Mouse (Mus musculus) ovary, postnatal 10 days (tissue): ENCODE data around the gene Pias4.

ENCODE experiments used
- DNase-seq: peaks from one replicate; pipeline ENCODE4 v3.0.0; 2022; ENCODE audit warnings: low spot score

Gene Pias4

DNA sequence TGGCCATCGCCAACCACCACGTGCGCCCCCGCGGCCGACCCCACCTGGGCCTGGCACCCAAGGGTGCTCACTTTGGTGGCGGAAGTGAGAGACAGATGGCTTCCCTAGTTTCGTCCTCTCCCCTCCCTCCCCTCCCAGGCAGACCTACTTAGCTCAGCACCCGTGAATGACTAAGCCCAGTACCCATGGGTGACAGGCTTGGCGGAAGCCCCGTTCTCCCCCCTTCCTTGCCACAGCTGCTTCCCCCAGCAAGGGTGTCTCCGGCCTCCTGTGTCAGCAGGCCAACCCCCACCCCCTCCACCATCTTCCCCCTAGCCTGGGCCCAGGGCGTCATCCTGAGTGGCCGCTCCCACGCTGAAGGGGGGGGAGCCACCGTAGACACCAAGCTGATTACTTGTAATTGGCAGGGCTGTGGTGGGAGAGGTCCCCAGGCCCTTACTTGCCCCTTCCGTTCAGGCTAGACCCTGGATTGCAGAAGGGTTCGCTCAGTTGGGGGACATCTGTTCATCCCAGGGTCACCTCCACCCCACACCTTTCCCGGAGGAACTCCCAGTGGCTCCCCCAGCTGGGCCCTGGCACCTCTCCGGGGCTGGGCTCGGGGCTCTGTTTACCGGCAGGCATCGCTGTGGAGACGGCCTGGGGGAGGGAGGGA lies 29.5 kb downstream of the Pias4 start:
- no peak for DNase-seq

GRCm38 (mm10) chr10:81137252-81138130 lies 30.2 kb downstream of the Pias4 start:
- peak; percentile 99 for DNase-seq

GRCm38 (mm10) chr10:81136706-81137231 lies 31.0 kb downstream of the Pias4 start:
- DNase-seq = peak; percentile 73

DNA sequence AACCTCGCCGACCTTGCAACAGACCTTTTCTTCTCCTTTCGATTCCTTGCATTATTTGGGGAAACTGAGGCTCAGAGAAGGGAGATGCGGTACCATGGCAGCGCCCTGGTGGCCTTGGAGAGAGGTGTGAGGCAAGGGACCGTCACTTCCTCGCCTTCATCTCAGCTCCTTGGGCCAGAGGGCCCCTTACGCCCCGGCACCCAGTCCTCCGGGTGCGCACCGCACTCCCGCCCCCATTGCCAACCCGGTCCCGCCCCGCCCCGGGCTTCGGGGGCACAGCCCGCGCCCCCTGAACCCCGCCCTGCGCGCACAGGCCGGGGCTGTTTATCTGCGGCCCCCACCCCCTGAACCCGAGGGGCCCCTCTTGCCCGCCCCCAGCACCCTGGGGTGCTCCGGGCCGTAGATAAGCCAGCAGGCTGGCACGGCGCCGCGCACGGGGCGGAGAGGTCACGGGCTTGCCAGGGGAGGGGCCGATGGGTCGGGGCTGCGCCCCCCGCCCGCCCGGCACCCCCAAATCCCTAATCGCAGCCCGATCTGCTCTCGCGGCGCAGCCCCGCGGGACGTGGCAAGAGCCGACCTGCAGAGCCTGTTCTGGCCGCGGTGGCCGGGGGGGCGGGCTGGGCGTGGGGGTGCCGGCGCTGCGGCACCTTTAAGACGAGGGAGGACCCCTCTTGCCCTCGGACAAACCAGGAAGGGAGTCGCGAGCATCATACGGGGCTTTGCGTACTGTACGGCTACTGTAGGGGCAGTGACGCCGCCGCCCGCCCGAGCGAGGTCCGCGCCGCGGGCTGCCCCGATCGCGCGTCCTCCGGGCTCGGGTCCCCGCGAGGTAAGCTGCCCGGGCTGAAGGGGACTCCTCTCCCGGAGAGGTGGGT lies 31.7 kb downstream of the Pias4 start:
- DNase-seq = peak; percentile 60

DNA sequence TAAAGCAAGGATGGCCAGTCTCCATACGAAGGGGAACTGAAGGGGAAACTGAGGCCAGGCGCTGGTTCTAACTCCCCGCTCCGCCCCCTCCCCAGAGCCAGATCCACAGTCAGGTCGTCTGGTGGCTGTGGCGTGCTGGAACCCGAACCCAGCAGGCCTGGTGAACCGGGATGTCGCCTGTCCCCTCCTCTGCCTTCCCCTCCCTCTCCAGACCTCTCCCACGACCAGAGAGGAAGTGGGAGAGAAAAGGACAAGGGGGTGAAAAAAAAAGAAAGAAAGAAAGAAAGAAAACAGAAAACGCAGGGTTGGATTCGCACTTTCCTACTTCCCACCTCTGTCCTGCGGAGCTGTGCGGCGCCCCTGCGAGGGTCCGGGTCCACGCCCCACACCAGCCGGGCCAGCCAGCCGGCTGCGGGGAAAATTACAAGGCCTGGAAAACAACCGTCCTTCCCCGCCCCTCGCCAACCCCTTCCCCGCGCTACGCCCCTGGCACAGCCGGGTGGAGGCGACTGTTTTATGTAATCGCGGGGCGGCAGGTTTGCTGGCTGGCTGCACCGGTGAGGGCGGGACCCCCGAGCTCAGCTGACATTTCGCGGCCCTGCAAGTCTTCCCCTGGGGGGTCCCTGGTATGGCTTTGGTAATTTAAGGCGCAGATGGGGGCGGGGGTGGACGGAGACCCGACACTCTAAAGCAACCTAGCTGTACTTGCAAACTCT lies 32.6 kb downstream of the Pias4 start, which contains the start of gene Zbtb7a:
Gene Zbtb7a (plus strand): TSS at position 255 of the 716 bp plus-strand sequence.
- DNase-seq = no peak

- no peak for DNase-seq
Observed at GRCm38 (mm10) chr10:81134181-81134587, 33.5 kb downstream of the Pias4 start.

DNA sequence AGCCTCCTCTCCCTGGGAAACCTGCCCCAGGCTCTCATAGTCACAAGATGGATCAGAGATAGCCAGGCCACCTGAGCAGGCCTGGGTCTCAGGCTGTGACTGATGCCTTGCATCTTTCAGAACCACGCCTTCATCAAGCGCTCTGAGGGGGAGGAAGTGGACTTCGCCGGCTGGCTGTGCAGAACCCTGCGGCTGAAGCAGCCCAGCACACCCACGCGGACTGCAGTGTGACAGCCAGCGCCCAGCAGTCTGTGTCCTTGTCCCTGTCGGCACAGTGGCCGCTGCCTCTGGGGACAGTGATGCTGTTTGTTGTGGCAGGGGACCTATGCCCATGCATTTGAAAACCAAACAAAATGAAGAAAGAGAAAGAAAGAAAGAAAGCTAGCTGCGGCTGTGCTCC lies 44.2 kb downstream of the Pias4 start:
- DNase-seq = no peak

DNA sequence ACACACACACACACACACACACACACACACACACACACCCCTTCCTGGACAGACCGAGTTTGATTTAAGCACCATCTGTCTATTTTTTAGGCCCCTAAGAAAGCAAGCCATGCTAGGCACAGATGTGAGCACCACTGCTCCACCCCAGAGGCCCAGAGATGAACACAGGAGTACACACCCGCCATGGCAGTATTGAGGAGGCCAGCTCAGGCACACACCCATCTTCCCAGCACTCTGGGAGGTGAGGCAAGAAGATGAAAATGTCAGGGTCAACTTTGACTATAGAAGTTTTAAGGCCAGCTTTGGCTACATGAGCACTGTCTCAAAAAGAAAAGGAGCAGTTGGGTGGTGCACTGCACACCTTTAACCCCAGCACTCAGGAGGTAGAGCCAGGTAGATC lies 44.8 kb downstream of the Pias4 start:
- no peak for DNase-seq

GRCm38 (mm10) chr10:81120650-81121049 lies 47.1 kb downstream of the Pias4 start:
- DNase-seq = no peak

DNA sequence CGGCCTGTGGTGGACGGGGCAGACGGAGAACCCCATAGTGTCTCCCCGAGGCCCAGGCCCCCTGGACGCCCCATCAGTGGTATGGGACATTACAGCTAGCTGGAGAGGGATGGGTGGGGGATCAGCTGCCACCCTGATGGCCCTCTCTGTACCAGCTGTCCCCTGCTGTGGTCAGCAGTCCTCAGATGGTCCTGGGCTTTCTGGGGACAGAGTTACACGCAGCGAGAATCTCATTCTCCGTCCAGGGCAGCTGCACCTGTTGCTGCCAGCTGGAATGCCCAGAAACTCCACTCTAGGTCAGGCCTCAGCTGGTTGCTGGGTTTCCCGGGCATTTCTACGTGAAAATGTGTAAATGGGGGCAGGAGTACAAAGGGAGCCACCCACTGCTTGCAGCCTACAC lies 48.1 kb downstream of the Pias4 start:
- DNase-seq = no peak

DNA sequence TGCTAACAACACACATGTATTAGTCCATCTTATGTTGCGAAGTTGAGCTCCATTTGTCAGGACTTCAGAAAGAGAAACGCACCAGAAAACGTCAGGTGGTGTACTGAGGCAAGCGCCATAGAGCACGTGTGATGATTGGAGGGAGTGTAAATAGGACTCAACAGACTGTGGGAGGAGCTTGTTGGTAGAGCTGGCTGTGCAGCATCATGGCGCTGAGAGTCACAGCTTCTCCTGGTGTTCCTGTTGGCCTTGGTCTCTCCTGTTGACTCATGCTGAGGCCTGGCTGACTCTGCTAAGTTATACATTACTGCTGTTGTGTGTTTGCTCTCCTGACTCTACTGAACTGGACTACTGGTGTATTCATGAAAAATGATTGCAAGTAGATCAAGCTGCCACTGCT lies 54.8 kb downstream of the Pias4 start:
- DNase-seq = no peak

- peak; percentile 67 for DNase-seq
Observed at GRCm38 (mm10) chr10:81106113-81106721, 61.5 kb downstream of the Pias4 start.

DNA sequence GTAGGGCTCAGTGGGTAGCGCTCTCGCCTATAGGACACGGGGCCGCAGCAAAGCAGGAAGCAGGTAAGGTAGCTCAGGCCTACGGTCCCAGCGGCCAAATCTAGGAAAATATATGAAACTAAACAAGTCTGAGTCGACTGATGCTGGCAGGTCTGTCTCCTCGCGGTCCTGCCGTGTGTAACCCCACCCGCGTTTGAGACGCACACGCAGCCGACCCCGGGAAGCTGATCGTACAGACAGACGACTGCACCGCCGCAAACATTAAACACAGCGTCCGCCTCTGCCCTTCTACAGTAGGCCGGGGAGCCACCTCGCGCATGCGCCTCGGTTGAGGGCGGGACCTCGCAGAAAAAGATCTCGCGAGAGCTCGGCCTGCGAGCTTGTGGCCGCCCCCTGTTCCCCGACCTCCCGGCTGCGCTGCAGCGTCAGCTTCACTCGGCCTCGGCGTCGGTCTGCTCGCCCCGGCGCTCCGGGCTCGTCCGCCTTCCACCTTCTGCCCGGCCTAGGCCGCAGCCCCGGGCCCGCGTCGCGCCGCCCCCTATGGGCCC lies 62.1 kb downstream of the Pias4 start, which contains the start of gene Map2k2:
Gene Map2k2 (plus strand): TSS at position 351 of the 548 bp plus-strand sequence.
- peak; percentile 89 for DNase-seq
